Mouse (Mus musculus): Measurements from ENCODE around the gene Pkp3. TPM values are rescaled to one million over a fixed set of nuclear protein-coding genes. Genes with fewer than 3 reads are reported as not detected.

Gene Pkp3
- polyA plus RNA-seq, 1 experiment from 2014 or later = 14.6 TPM

- H3K36me3 ChIP-seq = no peaks in the 10 kb centered on the region
- peak overlapping the region; percentile 69 for H3K4me2 ChIP-seq
- 1% methylated on average over 29 of the region's 29 CpGs for WGBS
- ATAC-seq (ENCODE audit: insufficient number of reproducible peaks, insufficient read depth, low FRiP score, low TSS enrichment, low read depth) = peak; percentile 99
- peak overlapping the region; percentile 66 for H3K9ac ChIP-seq (replicated peaks)
- peak overlapping the region; percentile 89 for H3K27ac ChIP-seq
- H3K4me3 ChIP-seq (replicated peaks) = peak overlapping the region; percentile 56
- H3K27me3 ChIP-seq = peaks cover 6% of the 10 kb centered on the region; the same call in 1 of the 2 replicates
- H3K9me3 ChIP-seq = no peaks in the 10 kb centered on the region
- peaks cover 4% of the 10 kb centered on the region; the same call in 1 of the 2 replicates for H3K4me1 ChIP-seq (replicated peaks)
These were observed 44.9 kb downstream of the Pkp3 start for GRCm38 (mm10) chr7:141122689-141123516.

- H3K27me3 ChIP-seq = 0 out of 2 replicates have a peak, but pooled peaks cover under 1% of the 10 kb centered on the region
- H3K9ac ChIP-seq (replicated peaks) = peak overlapping the region; percentile 66
- H3K9me3 ChIP-seq = no peaks in the 10 kb centered on the region
- H3K36me3 ChIP-seq = no peaks in the 10 kb centered on the region
- peak overlapping the region; percentile 89 for H3K27ac ChIP-seq
- no peak; the same call in 1 of the 2 replicates for ATAC-seq (ENCODE audit: insufficient number of reproducible peaks, insufficient read depth, low FRiP score, low TSS enrichment, low read depth)
- 3% methylated on average over 15 of the region's 15 CpGs for WGBS
- H3K4me2 ChIP-seq = peak overlapping the region; percentile 69
- H3K4me1 ChIP-seq (replicated peaks) = peaks cover 4% of the 10 kb centered on the region; the same call in 1 of the 2 replicates
- H3K4me3 ChIP-seq (replicated peaks) = peak overlapping the region; percentile 56
These were observed 45.5 kb downstream of the Pkp3 start for GRCm38 (mm10) chr7:141123517-141123856.

- H3K27me3 ChIP-seq = no peaks in the 10 kb centered on the region
- whole genome bisulfite sequencing = under 1% methylated on average over 59 of the region's 59 CpGs
- H3K4me3 ChIP-seq (replicated peaks) = peak overlapping the region; percentile 88
- no peaks in the 10 kb centered on the region for H3K9me3 ChIP-seq
- peak; percentile 98 for ATAC-seq (ENCODE audit: insufficient number of reproducible peaks, insufficient read depth, low FRiP score, low TSS enrichment, low read depth)
- H3K9ac ChIP-seq (replicated peaks) = peak overlapping the region; percentile 89
- H3K4me2 ChIP-seq = peak overlapping the region; percentile 84
- H3K27ac ChIP-seq = peak overlapping the region; percentile 64; the same call in 1 of the 2 replicates
- H3K36me3 ChIP-seq = peaks cover 24% of the 10 kb centered on the region
- H3K4me1 ChIP-seq (replicated peaks) = peaks cover 14% of the 10 kb centered on the region
These were observed 53.2 kb downstream of the Pkp3 start for GRCm38 (mm10) chr7:141131024-141131820.

GRCm38 (mm10) chr7:141131904-141132755, 54.1 kb downstream of the Pkp3 start:
- Histone ChIP-seq H3K27me3 (no peaks in the 10 kb centered on the region), H3K4me2 (peak overlapping the region; percentile 84), H3K27ac (no peak overlapping the region), H3K4me3 (replicated peaks) (peak overlapping the region; percentile 88), H3K36me3 (peaks cover 33% of the 10 kb centered on the region), H3K4me1 (replicated peaks) (peaks cover 14% of the 10 kb centered on the region), H3K9me3 (no peaks in the 10 kb centered on the region), H3K9ac (replicated peaks) (peak overlapping the region; percentile 89)
- ATAC-seq (ENCODE audit: insufficient number of reproducible peaks, insufficient read depth, low FRiP score, low TSS enrichment, low read depth) = no peak
- WGBS = 56% methylated on average over 12 of the region's 12 CpGs

Other genes starting within 250 kb of the Pkp3 start
- gene Urah, start 243.2 kb upstream of the Pkp3 start, polyA plus RNA-seq (2016; fragmentation: Nextera tagmentation; extraction: Ambion mirVana) = 0.33 and 1.3 TPM in 2 replicates
- gene Scgb1c1, start 232.7 kb upstream of the Pkp3 start, polyA plus RNA-seq (2016; fragmentation: Nextera tagmentation; extraction: Ambion mirVana) = not detected in 2 replicates
- gene Odf3, start 230.4 kb upstream of the Pkp3 start, polyA plus RNA-seq (2016; fragmentation: Nextera tagmentation; extraction: Ambion mirVana) = not detected in 2 replicates
- 0.23 TPM in 1 of 2 replicates, not detected in the other for gene Gm45785, start 221.9 kb upstream of the Pkp3 start, polyA plus RNA-seq (2016; fragmentation: Nextera tagmentation; extraction: Ambion mirVana)
- gene Ric8a, start 221.3 kb upstream of the Pkp3 start, polyA plus RNA-seq (2016; fragmentation: Nextera tagmentation; extraction: Ambion mirVana) = 53.0 and 60.3 TPM in 2 replicates
- 38.3 and 38.9 TPM in 2 replicates for gene Bet1l, start 220.6 kb upstream of the Pkp3 start, polyA plus RNA-seq (2016; fragmentation: Nextera tagmentation; extraction: Ambion mirVana)
- gene Psmd13, start 196.2 kb upstream of the Pkp3 start, polyA plus RNA-seq (2016; fragmentation: Nextera tagmentation; extraction: Ambion mirVana) = 271 and 302 TPM in 2 replicates
- gene Sirt3, start 195.9 kb upstream of the Pkp3 start, polyA plus RNA-seq (2016; fragmentation: Nextera tagmentation; extraction: Ambion mirVana) = 28.3 and 29.9 TPM in 2 replicates
- gene Cox8b, start 177.8 kb upstream of the Pkp3 start, polyA plus RNA-seq (2016; fragmentation: Nextera tagmentation; extraction: Ambion mirVana) = 1.9 and 2.7 TPM in 2 replicates
- not detected in 2 replicates for gene Nlrp6, start 157.3 kb upstream of the Pkp3 start, polyA plus RNA-seq (2016; fragmentation: Nextera tagmentation; extraction: Ambion mirVana)
- gene Pgghg, start 136.8 kb upstream of the Pkp3 start, polyA plus RNA-seq (2016; fragmentation: Nextera tagmentation; extraction: Ambion mirVana) = 18.9 and 21.5 TPM in 2 replicates
- 5.6 and 6.1 TPM in 2 replicates for gene Ifitm5, start 127.9 kb upstream of the Pkp3 start, polyA plus RNA-seq (2016; fragmentation: Nextera tagmentation; extraction: Ambion mirVana)
- gene Gm45717, start 122.3 kb upstream of the Pkp3 start, polyA plus RNA-seq (2016; fragmentation: Nextera tagmentation; extraction: Ambion mirVana) = not detected in 2 replicates
- 941 and 1,046 TPM in 2 replicates for gene Ifitm2, start 122.2 kb upstream of the Pkp3 start, polyA plus RNA-seq (2016; fragmentation: Nextera tagmentation; extraction: Ambion mirVana)
- 77.8 and 78.8 TPM in 2 replicates for gene Ifitm1, start 111.0 kb upstream of the Pkp3 start, polyA plus RNA-seq (2016; fragmentation: Nextera tagmentation; extraction: Ambion mirVana)
- 56.5 and 68.6 TPM in 2 replicates for gene Ifitm3, start 67.4 kb upstream of the Pkp3 start, polyA plus RNA-seq (2016; fragmentation: Nextera tagmentation; extraction: Ambion mirVana)
- gene Ifitm6, start 60.3 kb upstream of the Pkp3 start, polyA plus RNA-seq (2016; fragmentation: Nextera tagmentation; extraction: Ambion mirVana) = not detected in 2 replicates
- gene Gm17387, start 49.1 kb upstream of the Pkp3 start, polyA plus RNA-seq (2016; fragmentation: Nextera tagmentation; extraction: Ambion mirVana) = not detected in 2 replicates
- gene B4galnt4, start 17.1 kb upstream of the Pkp3 start, polyA plus RNA-seq (2016; fragmentation: Nextera tagmentation; extraction: Ambion mirVana) = 37.3 and 40.1 TPM in 2 replicates
- 2.2 and 2.5 TPM in 2 replicates for gene Sigirr, start 22.4 kb downstream of the Pkp3 start, polyA plus RNA-seq (2016; fragmentation: Nextera tagmentation; extraction: Ambion mirVana)
- 1.6 and 2.0 TPM in 2 replicates for gene Ano9, start 39.6 kb downstream of the Pkp3 start, polyA plus RNA-seq (2016; fragmentation: Nextera tagmentation; extraction: Ambion mirVana)
- gene Ptdss2, start 44.2 kb downstream of the Pkp3 start, polyA plus RNA-seq (2016; fragmentation: Nextera tagmentation; extraction: Ambion mirVana) = 76.0 and 76.7 TPM in 2 replicates
- 88.5 and 91.5 TPM in 2 replicates for gene Rnh1, start 94.6 kb downstream of the Pkp3 start, polyA plus RNA-seq (2016; fragmentation: Nextera tagmentation; extraction: Ambion mirVana)
- 95.3 and 98.1 TPM in 2 replicates for gene Hras, start 115.8 kb downstream of the Pkp3 start, polyA plus RNA-seq (2016; fragmentation: Nextera tagmentation; extraction: Ambion mirVana)
- gene Lrrc56, start 115.9 kb downstream of the Pkp3 start, polyA plus RNA-seq (2016; fragmentation: Nextera tagmentation; extraction: Ambion mirVana) = 17.0 and 19.0 TPM in 2 replicates
- gene Lmntd2, start 135.9 kb downstream of the Pkp3 start, polyA plus RNA-seq (2016; fragmentation: Nextera tagmentation; extraction: Ambion mirVana) = 4.2 and 5.2 TPM in 2 replicates
- gene Rassf7, start 137.6 kb downstream of the Pkp3 start, polyA plus RNA-seq (2016; fragmentation: Nextera tagmentation; extraction: Ambion mirVana) = 39.1 and 43.7 TPM in 2 replicates
- 95.8 and 102 TPM in 2 replicates for gene Phrf1, start 150.6 kb downstream of the Pkp3 start, polyA plus RNA-seq (2016; fragmentation: Nextera tagmentation; extraction: Ambion mirVana)
- gene Irf7, start 188.3 kb downstream of the Pkp3 start, polyA plus RNA-seq (2016; fragmentation: Nextera tagmentation; extraction: Ambion mirVana) = 0.51 and 1.0 TPM in 2 replicates
- not detected in 2 replicates for gene Cdhr5, start 198.6 kb downstream of the Pkp3 start, polyA plus RNA-seq (2016; fragmentation: Nextera tagmentation; extraction: Ambion mirVana)
- 10.5 and 11.4 TPM in 2 replicates for gene Sct, start 200.9 kb downstream of the Pkp3 start, polyA plus RNA-seq (2016; fragmentation: Nextera tagmentation; extraction: Ambion mirVana)
- 1.6 TPM in 2 replicates for gene Drd4, start 213.8 kb downstream of the Pkp3 start, polyA plus RNA-seq (2016; fragmentation: Nextera tagmentation; extraction: Ambion mirVana)
- 61.8 and 66.5 TPM in 2 replicates for gene Deaf1, start 249.5 kb downstream of the Pkp3 start, polyA plus RNA-seq (2016; fragmentation: Nextera tagmentation; extraction: Ambion mirVana)
- gene Tmem80, start 249.5 kb downstream of the Pkp3 start, polyA plus RNA-seq (2016; fragmentation: Nextera tagmentation; extraction: Ambion mirVana) = 50.7 and 52.0 TPM in 2 replicates

Measured in limb, embryonic 12.5 days (tissue).